Mouse (Mus musculus) embryonic fibroblast, embryonic 13.5 days (primary cell): ENCODE results near the gene Mex3d. TPM values are rescaled to one million over a fixed set of nuclear protein-coding genes. Genes with fewer than 3 reads are reported as not detected.

Experiments used
- H3K27ac ChIP-seq: 2 replicates; pipeline ENCODE4 v1.5.1; 2012; ENCODE audit warnings: low read length, control low read depth, inconsistent platforms; ENCODE audit not compliant: insufficient read depth
- H3K4me1 ChIP-seq: 2 replicates; pipeline ENCODE4 v1.6.1; 2011; ENCODE audit warnings: low read length; ENCODE audit not compliant: control insufficient read depth, insufficient read depth
- H3K4me3 ChIP-seq: 2 replicates; pipeline ENCODE4 v1.5.1; 2011; ENCODE audit warnings: mild to moderate bottlenecking, control low read depth, low read length; ENCODE audit not compliant: insufficient read depth
- CTCF ChIP-seq: IDR thresholded peaks from 2 replicates; pipeline ENCODE4 v1.5.1; 2011; ENCODE audit warnings: mild to moderate bottlenecking, control low read depth, low read length, moderate library complexity, borderline replicate concordance; ENCODE audit not compliant: insufficient read depth
- POLR2A ChIP-seq: IDR thresholded peaks from 2 replicates; pipeline ENCODE4 v1.6.1; 2011; ENCODE audit warnings: low read depth, mild to moderate bottlenecking, control low read depth, low read length, moderate library complexity
- polyA plus RNA-seq: library from polyadenylated mRNA; stranded (reverse); fragments of >200 nt; gene quantifications from 2 replicates; pipeline ENCODE4 v1.2.4, GENCODE M21; 2011; ENCODE audit warnings: low read depth; ENCODE audit not compliant: missing spikeins, insufficient read length

The Mex3d gene
- polyA plus RNA-seq, 1 experiment = 40.4 TPM

DNA sequence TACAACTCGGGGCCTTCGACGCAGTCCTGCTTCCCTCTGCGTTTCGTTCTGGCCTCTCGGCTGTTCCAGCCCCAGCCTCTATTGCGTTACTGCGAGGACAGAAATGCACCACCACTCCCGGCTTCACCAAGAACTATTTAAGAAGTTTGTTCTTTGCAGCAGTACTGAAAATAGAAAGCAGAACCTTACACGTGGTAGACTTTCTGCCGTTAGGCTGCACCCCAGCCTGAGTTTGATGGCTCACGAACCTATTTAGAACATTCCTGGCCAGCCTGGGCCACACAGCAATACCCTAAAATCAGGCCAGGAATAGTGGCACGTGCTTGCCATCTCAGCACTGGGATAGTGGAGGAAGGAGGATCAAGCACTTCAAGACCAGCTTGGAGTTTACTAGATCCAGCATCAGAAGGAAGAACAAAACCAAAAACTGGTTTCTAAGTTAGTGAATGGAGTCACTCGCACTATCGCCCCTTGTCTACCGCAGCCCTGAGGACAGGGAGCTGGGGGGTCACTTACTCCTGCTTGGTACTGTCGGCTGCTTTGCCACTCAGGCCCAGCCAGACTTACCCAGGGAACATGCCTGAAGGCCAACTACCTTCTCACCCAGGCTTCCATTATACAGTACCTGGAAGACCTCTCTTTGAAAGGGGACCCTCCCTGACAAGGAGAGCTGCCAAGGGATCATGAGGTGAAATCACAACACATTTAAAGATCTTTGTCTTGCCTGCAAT is 12.7 kb upstream of the Mex3d start:
- no peak for TF ChIP-seq CTCF
- TF ChIP-seq POLR2A = peak; percentile 13; the same call in 1 of the 2 replicates
- H3K4me3 ChIP-seq = peak overlapping the region; percentile 57
- H3K27ac ChIP-seq = peak overlapping the region; percentile 10
- H3K4me1 ChIP-seq = peaks cover 6% of the 10 kb centered on the region

DNA sequence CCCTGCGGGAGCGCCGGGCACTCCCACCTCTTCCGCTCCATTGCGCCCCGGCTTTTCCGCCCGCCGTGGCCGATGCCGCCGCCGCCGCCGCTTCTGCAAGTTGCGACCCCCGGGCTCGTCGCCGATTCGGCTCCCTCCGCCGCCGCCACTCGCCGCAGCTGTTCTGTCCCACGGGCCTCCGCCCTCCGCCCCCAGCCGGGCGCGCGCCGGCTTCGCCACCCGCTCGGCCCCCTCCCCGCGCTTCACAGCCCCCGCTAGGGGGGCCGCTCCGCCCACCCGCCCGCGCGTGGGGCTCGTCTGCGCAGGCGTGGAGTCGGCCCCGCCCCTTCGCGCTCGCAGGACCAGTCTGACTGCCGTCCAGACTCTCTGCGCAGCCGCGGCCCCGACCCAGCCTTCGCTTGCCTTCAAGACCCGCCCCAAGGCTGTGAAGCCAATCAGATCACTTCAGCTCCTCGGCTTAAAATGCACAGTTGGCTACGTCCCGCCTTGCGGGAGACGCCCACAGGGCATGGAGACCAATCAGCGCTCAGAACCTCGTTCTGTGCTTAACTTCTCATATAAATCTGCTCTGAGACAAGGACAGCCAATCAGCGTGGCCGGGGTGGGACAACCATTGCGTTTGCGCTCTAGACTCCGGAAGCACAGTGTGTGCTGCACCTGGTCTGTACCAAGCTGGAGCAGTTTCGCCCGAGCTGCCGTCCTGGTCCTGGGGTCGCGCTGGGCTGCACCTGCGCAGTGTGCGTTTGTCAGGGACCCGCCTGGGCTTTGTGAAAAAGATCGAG is 11.9 kb upstream of the Mex3d start, which contains the start of gene Mbd3:
TSS of gene Mbd3 (minus strand) at position 360 of the 782 bp plus-strand sequence.
- TF ChIP-seq CTCF (no peak), POLR2A (peak; percentile 99)
- peak within 1 kb of the TSS; percentile 62 for H3K4me3 ChIP-seq

DNA sequence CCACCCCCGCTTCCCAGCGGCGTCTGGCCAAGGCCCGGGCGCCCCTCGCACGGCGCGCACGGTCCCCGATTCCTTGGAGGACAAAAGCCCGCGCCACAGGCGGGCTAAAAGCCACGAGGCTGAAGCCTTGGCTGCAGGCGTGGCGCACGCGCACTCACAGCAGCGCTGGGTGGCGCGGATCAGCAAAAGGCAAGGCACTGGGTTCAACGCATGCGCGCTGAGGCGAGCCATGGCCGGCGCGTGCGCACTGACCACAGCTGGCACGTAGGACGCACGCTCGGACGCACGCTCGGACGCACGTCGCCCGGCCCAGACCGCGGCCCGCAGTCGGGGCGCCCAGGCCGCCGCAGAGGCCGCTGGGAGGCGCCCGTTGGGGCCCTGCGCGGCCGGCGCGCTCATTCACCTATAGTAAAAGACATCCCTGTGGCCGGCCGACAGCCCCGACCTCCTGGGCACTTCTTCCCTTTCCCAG is 11.3 kb upstream of the Mex3d start:
- Histone ChIP-seq H3K4me3 (peak overlapping the region; percentile 62), H3K4me1 (peaks cover 3% of the 10 kb centered on the region; the same call in 1 of the 2 replicates), H3K27ac (peak overlapping the region; percentile 89)
- TF ChIP-seq CTCF = no peak
- TF ChIP-seq POLR2A = peak; percentile 89

More for the DNA sequence above, 11.9 kb upstream of the Mex3d start, which contains the start of gene Mbd3:
- Histone ChIP-seq H3K4me1 (peaks cover 3% of the 10 kb centered on the region; the same call in 1 of the 2 replicates), H3K27ac (peak within 1 kb of the TSS; percentile 89)

DNA sequence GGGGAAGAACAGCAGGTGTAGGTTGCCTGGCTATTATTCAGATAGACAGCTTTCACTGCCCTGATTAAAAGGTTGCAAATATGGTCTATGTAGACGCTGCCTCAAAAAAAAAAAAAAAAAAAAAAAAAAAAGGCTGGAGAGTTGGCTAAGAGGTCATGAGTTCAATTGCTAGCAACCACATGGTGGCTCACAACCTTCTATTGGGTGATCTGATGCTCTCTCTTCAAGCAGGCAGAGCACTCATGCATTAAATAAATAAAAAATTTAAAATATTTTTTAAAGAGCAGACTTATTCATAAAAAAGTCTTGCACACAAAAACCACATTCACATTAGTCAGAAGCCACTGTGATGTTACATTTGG is 10.7 kb upstream of the Mex3d start:
- Histone ChIP-seq H3K27ac (peak overlapping the region; percentile 84), H3K4me1 (peaks cover 3% of the 10 kb centered on the region; the same call in 1 of the 2 replicates), H3K4me3 (peak overlapping the region; percentile 62)
- no peak for TF ChIP-seq CTCF
- no peak for TF ChIP-seq POLR2A

DNA sequence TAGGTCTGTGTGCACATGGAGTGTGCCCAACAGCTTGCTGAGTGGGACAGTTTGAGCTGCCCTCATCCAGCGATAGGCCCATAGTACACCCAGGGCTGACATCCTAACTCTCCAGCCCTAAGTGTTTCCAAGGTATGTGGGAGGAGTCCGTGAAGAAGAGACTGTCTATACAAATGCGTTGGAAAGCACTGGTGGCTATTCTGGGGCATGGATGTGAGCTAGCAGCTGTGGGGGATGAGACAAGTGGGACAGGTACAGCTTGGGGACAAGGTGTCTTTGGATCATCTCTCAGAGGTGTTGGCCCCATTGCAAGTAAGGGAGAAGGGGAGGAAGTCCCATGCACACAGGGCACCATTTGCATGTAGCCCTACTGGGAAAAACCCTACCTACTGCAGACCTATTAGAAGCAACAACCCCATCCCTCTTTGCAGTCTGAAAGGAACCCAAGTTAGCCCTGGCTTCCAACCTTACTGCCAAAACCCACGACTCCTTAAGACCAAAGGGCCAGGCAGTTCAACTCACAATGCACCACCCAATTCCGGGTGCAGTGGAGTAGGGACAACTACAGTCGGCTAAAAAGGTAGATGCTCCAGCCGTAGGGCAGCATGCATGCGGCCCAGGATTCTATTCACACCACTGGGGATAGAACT is 10.2 kb upstream of the Mex3d start:
- Histone ChIP-seq H3K4me1 (peaks cover 3% of the 10 kb centered on the region; the same call in 1 of the 2 replicates), H3K4me3 (peak overlapping the region; percentile 62), H3K27ac (no peak overlapping the region)
- TF ChIP-seq CTCF (no peak), POLR2A (0 out of 2 replicates have a peak, but pooled peaks have one; percentile 4)

DNA sequence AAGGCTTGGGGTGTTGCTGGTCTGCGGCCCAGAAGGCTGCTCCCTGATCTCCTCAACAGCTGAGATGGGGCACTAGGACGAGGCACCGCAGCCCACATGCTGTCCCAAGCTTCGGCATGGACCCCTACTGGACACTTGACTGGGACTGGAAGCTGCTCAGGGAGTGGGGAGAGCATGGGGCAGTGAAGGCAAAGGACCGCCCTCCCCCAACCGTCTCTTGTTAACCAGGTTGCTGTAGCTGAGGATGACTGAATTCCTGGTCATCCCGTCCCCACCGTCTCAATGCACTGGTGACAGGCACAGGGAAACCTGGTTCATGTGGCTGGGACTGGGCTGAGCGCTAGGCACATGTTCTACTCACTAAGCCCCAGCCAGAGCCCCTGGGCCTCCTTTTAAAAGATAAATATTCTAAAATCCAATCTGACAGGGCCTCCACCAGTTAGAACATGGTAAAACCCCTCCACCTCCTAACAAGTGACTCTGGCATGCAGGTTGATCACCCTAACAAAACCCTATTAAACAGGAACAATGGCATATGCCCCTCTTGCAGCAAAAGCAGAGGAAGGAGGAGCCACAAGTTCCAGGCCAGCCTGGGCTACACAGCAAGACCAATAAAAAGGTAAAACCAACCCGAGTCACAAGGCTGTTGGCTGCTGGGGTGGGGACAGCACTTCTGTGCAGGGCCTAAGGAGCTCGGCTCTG is 9.5 kb upstream of the Mex3d start:
- Histone ChIP-seq H3K4me3 (peak overlapping the region; percentile 62; the same call in 1 of the 2 replicates), H3K4me1 (peaks cover 3% of the 10 kb centered on the region; the same call in 1 of the 2 replicates), H3K27ac (no peak overlapping the region)
- TF ChIP-seq POLR2A (no peak; the same call in none of the 2 replicates), CTCF (no peak)

DNA sequence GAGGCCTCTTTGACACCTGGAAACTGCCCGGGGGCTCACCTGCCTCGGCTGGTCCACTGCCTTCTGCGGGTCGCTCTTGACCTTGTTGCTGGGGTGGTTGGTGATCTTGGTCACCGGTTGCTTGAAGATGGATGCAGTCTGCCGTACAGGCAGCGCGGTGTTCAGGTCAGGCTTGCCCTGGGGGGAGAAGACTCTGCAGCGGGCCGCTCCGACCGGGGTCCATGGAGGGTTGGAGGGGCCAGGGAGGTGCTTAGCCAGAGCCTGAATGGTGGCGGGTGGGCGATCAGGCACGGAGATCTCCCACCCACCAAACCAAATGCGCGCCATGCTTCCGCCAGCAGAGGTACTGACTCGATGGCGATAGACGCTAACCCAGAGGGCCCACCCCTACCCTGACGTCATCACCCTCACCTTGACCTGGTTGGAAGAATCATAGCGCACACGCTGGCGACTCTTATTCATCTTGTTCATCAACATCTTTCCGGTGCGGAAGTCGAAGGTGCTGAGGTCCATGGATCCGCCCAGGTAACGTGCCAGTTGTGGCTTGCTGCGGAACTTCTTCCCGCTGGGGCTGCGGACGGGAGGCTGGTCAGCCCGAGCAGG is 7.7 kb upstream of the Mex3d start:
- no peak overlapping the region for H3K27ac ChIP-seq
- peaks cover 3% of the 10 kb centered on the region; the same call in 1 of the 2 replicates for H3K4me1 ChIP-seq
- TF ChIP-seq CTCF = no peak
- TF ChIP-seq POLR2A = no peak
- no peak overlapping the region for H3K4me3 ChIP-seq

DNA sequence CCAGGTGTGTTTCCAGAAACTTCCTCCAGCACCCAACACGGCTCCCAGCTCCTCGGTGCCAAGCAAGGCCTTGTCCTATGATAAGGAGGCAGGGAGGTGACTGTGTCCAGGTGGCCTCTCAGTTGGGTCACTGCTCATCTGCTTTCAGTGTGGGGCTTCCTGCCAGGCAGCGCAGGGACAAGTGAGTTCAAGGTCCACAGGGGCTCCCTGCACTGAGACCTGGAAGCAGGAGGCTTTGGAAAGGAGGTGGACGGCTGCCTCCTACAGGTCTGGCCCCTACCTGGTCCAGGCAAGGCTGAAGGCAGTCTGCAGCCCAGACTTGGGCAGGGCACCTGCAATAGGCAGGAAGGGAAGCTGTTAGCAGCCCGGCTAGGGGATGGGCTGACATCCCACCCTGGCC is 5.2 kb upstream of the Mex3d start:
- TF ChIP-seq CTCF (no peak), POLR2A (no peak)
- H3K4me1 ChIP-seq = peaks cover 3% of the 10 kb centered on the region; the same call in 1 of the 2 replicates
- H3K4me3 ChIP-seq = no peak overlapping the region
- H3K27ac ChIP-seq = no peak overlapping the region

DNA sequence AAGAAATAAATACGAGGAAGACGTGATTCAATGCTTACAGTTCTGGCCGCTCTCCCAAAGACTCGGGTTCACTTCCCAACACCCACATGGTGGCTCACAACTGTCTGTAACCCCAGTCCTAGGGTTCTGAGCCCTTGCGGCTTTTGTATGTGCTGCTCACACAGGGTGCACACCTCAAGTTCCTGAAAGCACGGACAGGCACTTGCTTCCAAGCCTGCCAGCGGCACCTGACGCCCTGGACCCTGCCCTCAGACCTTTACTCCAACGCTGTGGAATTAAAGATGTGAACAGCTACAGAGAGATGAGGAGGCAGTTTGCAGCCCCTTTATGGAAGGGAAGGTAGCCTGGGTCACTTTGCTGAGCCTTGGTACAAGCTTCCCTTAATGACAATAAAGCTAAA is 3.2 kb upstream of the Mex3d start:
- TF ChIP-seq CTCF = no peak
- no peak for TF ChIP-seq POLR2A

More for the DNA sequence above, 3.2 kb upstream of the Mex3d start:
- no peak overlapping the region for H3K27ac ChIP-seq
- no peaks in the 10 kb centered on the region for H3K4me1 ChIP-seq
- H3K4me3 ChIP-seq = no peak overlapping the region
